Mouse (Mus musculus) colon, adult 2 months (tissue): ENCODE data around the gene Tspan32. TPM values are rescaled to one million over a fixed set of nuclear protein-coding genes. Genes with fewer than 3 reads are reported as not detected.

Experiments
- polyA plus RNA-seq: library from polyadenylated mRNA; depleted of rRNA; stranded (reverse); fragments of >200 nt; gene quantifications from 2 replicates; pipeline ENCODE4 v1.2.3, GENCODE M21; 2012; rRNA removed

The Tspan32 gene
- 2.8 and 3.1 TPM in 2 replicates for polyA plus RNA-seq

DNA sequence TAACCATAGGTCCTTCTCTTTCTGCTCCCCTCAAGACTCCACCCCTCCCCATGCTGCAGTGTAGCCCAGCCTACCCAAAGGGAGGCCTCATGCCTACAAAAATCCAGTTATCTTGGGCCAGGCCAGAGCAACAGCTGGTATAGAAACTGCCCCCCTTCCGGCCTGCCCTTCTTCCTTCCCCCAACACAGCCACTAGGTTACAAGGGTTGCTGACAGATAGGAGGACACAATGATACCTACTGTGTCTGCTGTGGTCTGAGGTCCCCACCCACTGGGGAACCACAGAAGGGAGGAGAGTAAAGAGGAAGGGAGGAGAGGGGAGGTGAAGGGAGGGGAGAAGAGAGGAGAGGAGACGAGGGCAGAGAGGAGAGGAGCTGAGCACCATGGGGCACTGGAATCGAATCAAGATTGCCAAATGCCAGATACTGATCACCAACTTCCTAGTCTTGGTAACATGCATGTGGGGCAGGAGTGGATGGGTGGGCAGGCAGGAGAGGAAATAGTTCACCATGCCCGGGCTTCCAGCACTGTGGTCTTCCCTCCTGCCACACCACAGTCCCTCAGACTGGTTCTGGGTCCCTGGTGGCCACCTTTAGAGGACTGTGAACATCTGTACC, at the start of gene Tspan32:
Tspan32 (plus strand) TSS at position 320 of the 617 bp plus-strand sequence.

DNA sequence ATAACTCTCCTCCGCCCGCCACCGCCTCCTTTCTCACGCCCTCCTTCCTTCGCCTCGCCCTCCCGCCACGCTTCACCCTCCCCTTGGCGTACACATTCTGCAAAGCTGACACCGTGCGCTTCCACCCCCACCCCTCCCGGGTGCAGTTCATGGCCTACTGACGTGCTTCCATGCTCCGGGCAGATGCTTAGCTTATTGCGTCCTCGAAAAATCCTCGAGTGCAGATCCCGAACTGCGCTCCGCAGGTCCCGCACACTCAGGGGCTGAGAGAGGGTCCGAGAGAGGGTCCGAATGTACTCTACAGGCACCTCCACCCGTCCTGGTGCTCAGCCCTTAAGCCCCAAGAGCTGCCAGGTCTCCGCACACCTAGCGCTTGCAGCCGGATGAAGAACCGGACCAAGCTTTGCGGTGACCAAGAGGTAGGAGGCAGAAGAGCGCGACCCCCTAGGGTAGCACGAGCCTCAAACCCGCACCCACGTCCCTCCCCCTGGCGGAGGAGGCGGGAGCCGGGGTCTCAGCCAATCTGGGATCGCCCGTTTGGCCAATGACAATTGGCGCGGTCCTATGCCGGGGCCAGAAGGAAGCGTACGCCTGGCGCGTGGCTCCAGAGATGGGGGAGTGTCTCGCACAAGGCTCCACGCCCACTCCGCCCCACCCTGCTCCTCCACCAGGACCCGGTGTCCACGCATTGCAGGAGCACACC, 35.9 kb upstream of the Tspan32 start, which contains the start of gene Ascl2:
Ascl2 (minus strand) TSS at position 456 of the 703 bp plus-strand sequence.

DNA sequence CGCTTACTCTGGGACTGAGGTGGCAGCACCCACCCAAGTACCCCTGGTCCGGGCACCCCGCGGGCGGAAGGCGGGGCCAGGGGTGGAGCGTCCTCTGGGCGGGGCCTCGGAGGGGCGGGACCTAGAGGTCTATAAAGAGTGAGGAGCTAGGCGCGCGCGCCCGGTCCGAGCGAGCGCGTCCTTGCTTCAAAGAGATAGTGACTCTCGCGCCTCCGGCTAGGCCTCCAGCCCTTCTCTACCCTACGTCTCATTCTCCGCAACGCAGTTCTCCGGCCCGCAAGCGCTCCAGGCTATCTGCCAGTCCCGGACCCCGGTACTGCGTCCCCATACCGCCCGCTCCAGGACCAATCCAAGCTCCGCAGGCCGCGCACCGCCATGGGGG, 47.8 kb downstream of the Tspan32 start, which contains the start of gene Cd81:
Cd81 (plus strand) TSS at position 114 of the 382 bp plus-strand sequence.

GRCm38 (mm10) chr7:143068882-143069591, 64.2 kb downstream of the Tspan32 start, which contains the start of gene Tssc4:
Gene Tssc4, plus strand, starts transcription at chr7:143069249.

Other genes starting within 250 kb of the Tspan32 start
- 0.16 and 0.27 TPM in 2 replicates for gene Th, start 73.9 kb upstream of the Tspan32 start, polyA plus RNA-seq
- gene Ascl2, start 35.8 kb upstream of the Tspan32 start, polyA plus RNA-seq = 22.3 and 26.7 TPM in 2 replicates
- 399 and 460 TPM in 2 replicates for gene Cd81, start 47.7 kb downstream of the Tspan32 start, polyA plus RNA-seq
- 84.1 and 110 TPM in 2 replicates for gene Tssc4, start 64.2 kb downstream of the Tspan32 start, polyA plus RNA-seq
- gene Trpm5, start 89.6 kb downstream of the Tspan32 start, polyA plus RNA-seq = 7.5 and 9.1 TPM in 2 replicates
- 53.2 and 54.8 TPM in 2 replicates for gene Kcnq1, start 101.3 kb downstream of the Tspan32 start, polyA plus RNA-seq